Mouse (Mus musculus): ENCODE results near the gene Tmem200a. TPM values are rescaled to one million over a fixed set of nuclear protein-coding genes. Genes with fewer than 3 reads are reported as not detected.
A peak's percentile ranks its signal among the peaks of the same experiment; 100 is the strongest.

Gene Tmem200a
- polyA plus RNA-seq (2012; rRNA removed), result 7.4 and 7.8 TPM in 2 replicates

DNA sequence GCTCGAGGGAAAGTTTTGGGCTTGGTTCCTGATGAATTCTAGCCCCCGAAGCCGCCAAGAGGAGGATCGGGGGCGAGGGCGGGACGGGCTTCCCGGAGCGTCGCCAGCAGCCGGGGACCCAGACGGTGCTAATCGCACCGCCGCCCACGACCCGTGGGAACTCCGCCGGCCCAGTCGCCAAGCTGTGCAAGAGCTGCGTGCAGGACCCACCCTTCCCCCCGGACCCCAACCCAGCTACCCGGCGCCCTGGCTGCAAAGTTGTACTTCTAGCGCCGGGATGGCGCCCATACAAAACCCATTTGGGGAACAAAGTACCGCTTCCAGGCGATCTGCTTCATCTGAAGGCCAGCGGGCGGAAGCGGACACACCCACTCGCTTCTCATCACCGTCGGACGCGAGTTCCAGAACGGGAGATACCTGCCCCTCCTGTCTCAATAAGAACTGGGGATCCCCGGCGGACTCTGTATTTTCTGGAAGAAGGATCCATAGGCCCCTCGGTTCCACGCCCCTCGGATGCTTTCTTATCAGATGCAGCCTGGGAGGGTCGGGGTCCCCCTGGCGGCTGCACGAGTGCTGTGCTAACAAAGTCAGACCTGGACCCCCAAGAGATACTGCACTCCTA is at the start of gene Tmem200a:
Tmem200a (minus strand) TSS at position 532 of the 622 bp plus-strand sequence.
- H3K4me1 ChIP-seq (ENCODE audit: control insufficient read depth, insufficient read depth, low read length), result peaks cover 10% of the 10 kb centered on the region
- TF ChIP-seq POLR2A (IDR thresholded peaks at IDR 0.05; ENCODE audit: control insufficient read depth, low read depth, low read length), result no peak
- no peak within 1 kb of the TSS for H3K27ac ChIP-seq (ENCODE audit: control insufficient read depth, insufficient read depth, low read depth, low read length)
- no peaks in the 10 kb centered on the region for H3K36me3 ChIP-seq (ENCODE audit: control insufficient read depth, insufficient read depth, low read length)
- peak within 1 kb of the TSS; percentile 59 for H3K4me3 ChIP-seq (ENCODE audit: control insufficient read depth, low read depth, low read length)
- H3K27me3 ChIP-seq (ENCODE audit: control insufficient read depth, insufficient read depth, low read length), result peaks cover 2% of the 10 kb centered on the region; the same call in 1 of the 2 replicates

GRCm38 (mm10) chr10:26119822-26120183 is 41.0 kb upstream of the Tmem200a start:
- H3K4me1 ChIP-seq (ENCODE audit: control insufficient read depth, insufficient read depth, low read length), result no peaks in the 10 kb centered on the region
- TF ChIP-seq POLR2A (IDR thresholded peaks at IDR 0.05; ENCODE audit: control insufficient read depth, low read depth, low read length) (no peak), CTCF (IDR thresholded peaks at IDR 0.05; ENCODE audit: control insufficient read depth, insufficient read depth, insufficient replicate concordance, low read depth, low read length) (no peak)
- no peaks in the 10 kb centered on the region for H3K36me3 ChIP-seq (ENCODE audit: control insufficient read depth, insufficient read depth, low read length)
- no peak overlapping the region for H3K27ac ChIP-seq (ENCODE audit: control insufficient read depth, insufficient read depth, low read depth, low read length)
- H3K27me3 ChIP-seq (ENCODE audit: control insufficient read depth, insufficient read depth, low read length), result no peaks in the 10 kb centered on the region
- H3K4me3 ChIP-seq (ENCODE audit: control insufficient read depth, low read depth, low read length), result no peak overlapping the region

- Histone ChIP-seq H3K27ac (ENCODE audit: control insufficient read depth, insufficient read depth, low read depth, low read length) (no peak overlapping the region), H3K4me1 (ENCODE audit: control insufficient read depth, insufficient read depth, low read length) (no peaks in the 10 kb centered on the region), H3K27me3 (ENCODE audit: control insufficient read depth, insufficient read depth, low read length) (no peaks in the 10 kb centered on the region), H3K36me3 (ENCODE audit: control insufficient read depth, insufficient read depth, low read length) (no peaks in the 10 kb centered on the region), H3K4me3 (ENCODE audit: control insufficient read depth, low read depth, low read length) (no peak overlapping the region)
- no peak for TF ChIP-seq POLR2A (IDR thresholded peaks at IDR 0.05; ENCODE audit: control insufficient read depth, low read depth, low read length)
- no peak for TF ChIP-seq CTCF (IDR thresholded peaks at IDR 0.05; ENCODE audit: control insufficient read depth, insufficient read depth, insufficient replicate concordance, low read depth, low read length)
Observed at GRCm38 (mm10) chr10:26119067-26119821, 40.4 kb upstream of the Tmem200a start.

GRCm38 (mm10) chr10:26114409-26114808 is 35.6 kb upstream of the Tmem200a start:
- no peaks in the 10 kb centered on the region for H3K36me3 ChIP-seq (ENCODE audit: control insufficient read depth, insufficient read depth, low read length)
- no peaks in the 10 kb centered on the region for H3K4me1 ChIP-seq (ENCODE audit: control insufficient read depth, insufficient read depth, low read length)
- H3K27me3 ChIP-seq (ENCODE audit: control insufficient read depth, insufficient read depth, low read length), result no peaks in the 10 kb centered on the region
- no peak overlapping the region for H3K4me3 ChIP-seq (ENCODE audit: control insufficient read depth, low read depth, low read length)
- no peak overlapping the region for H3K27ac ChIP-seq (ENCODE audit: control insufficient read depth, insufficient read depth, low read depth, low read length)
- TF ChIP-seq POLR2A (IDR thresholded peaks at IDR 0.05; ENCODE audit: control insufficient read depth, low read depth, low read length), result no peak
- TF ChIP-seq CTCF (IDR thresholded peaks at IDR 0.05; ENCODE audit: control insufficient read depth, insufficient read depth, insufficient replicate concordance, low read depth, low read length), result no peak

- TF ChIP-seq POLR2A (IDR thresholded peaks at IDR 0.05; ENCODE audit: control insufficient read depth, low read depth, low read length) (no peak), CTCF (IDR thresholded peaks at IDR 0.05; ENCODE audit: control insufficient read depth, insufficient read depth, insufficient replicate concordance, low read depth, low read length) (no peak)
Observed at GRCm38 (mm10) chr10:26103330-26103982, 24.6 kb upstream of the Tmem200a start.

GRCm38 (mm10) chr10:26082081-26082480 is 3.2 kb upstream of the Tmem200a start:
- Histone ChIP-seq H3K27ac (ENCODE audit: control insufficient read depth, insufficient read depth, low read depth, low read length) (no peak overlapping the region), H3K27me3 (ENCODE audit: control insufficient read depth, insufficient read depth, low read length) (peaks cover 2% of the 10 kb centered on the region; the same call in 1 of the 2 replicates), H3K4me1 (ENCODE audit: control insufficient read depth, insufficient read depth, low read length) (peaks cover 10% of the 10 kb centered on the region), H3K36me3 (ENCODE audit: control insufficient read depth, insufficient read depth, low read length) (no peaks in the 10 kb centered on the region), H3K4me3 (ENCODE audit: control insufficient read depth, low read depth, low read length) (no peak overlapping the region)
- TF ChIP-seq POLR2A (IDR thresholded peaks at IDR 0.05; ENCODE audit: control insufficient read depth, low read depth, low read length) (no peak), CTCF (IDR thresholded peaks at IDR 0.05; ENCODE audit: control insufficient read depth, insufficient read depth, insufficient replicate concordance, low read depth, low read length) (no peak)

More at GRCm38 (mm10) chr10:26103330-26103982, 24.6 kb upstream of the Tmem200a start:
- Histone ChIP-seq H3K4me1 (ENCODE audit: control insufficient read depth, insufficient read depth, low read length) (no peaks in the 10 kb centered on the region), H3K36me3 (ENCODE audit: control insufficient read depth, insufficient read depth, low read length) (no peaks in the 10 kb centered on the region), H3K27ac (ENCODE audit: control insufficient read depth, insufficient read depth, low read depth, low read length) (no peak overlapping the region), H3K4me3 (ENCODE audit: control insufficient read depth, low read depth, low read length) (no peak overlapping the region), H3K27me3 (ENCODE audit: control insufficient read depth, insufficient read depth, low read length) (no peaks in the 10 kb centered on the region)

- no peak overlapping the region for H3K4me3 ChIP-seq (ENCODE audit: control insufficient read depth, low read depth, low read length)
- no peak for TF ChIP-seq CTCF (IDR thresholded peaks at IDR 0.05; ENCODE audit: control insufficient read depth, insufficient read depth, insufficient replicate concordance, low read depth, low read length)
- no peak for TF ChIP-seq POLR2A (IDR thresholded peaks at IDR 0.05; ENCODE audit: control insufficient read depth, low read depth, low read length)
- H3K4me1 ChIP-seq (ENCODE audit: control insufficient read depth, insufficient read depth, low read length), result peaks cover 10% of the 10 kb centered on the region
- H3K27ac ChIP-seq (ENCODE audit: control insufficient read depth, insufficient read depth, low read depth, low read length), result no peak overlapping the region
- H3K36me3 ChIP-seq (ENCODE audit: control insufficient read depth, insufficient read depth, low read length), result no peaks in the 10 kb centered on the region
- peaks cover 2% of the 10 kb centered on the region; the same call in 1 of the 2 replicates for H3K27me3 ChIP-seq (ENCODE audit: control insufficient read depth, insufficient read depth, low read length)
Observed at GRCm38 (mm10) chr10:26079678-26080077, 826 bp upstream of the Tmem200a start.
